Mouse (Mus musculus) cerebellum, postnatal 25 days (tissue): ENCODE measurements around the gene Tpbgl.
A peak's percentile ranks its signal among the peaks of the same experiment; 100 is the strongest.

ENCODE experiments used
- DNase-seq, 2 experiments: peaks; one replicate each; pipeline ENCODE4 v3.0.0; 2021; ENCODE audit warnings: mixed read lengths in 2 of 2

Gene Tpbgl

GRCm38 (mm10) chr7:99579491-99580190 is 47.3 kb downstream of the Tpbgl start:
- peak; percentile 77 to 81 for DNase-seq

- DNase-seq: no peak
Measured at GRCm38 (mm10) chr7:99578246-99578645, 48.7 kb downstream of the Tpbgl start.
